Mouse (Mus musculus): ENCODE measurements at regions not wholly inside any gene's neighbourhood (a gene's known extent, or its start where the extent isn't known, plus 50 kb on each side); places are given as distances from the start of the nearest gene placed in this dataset.

DNA sequence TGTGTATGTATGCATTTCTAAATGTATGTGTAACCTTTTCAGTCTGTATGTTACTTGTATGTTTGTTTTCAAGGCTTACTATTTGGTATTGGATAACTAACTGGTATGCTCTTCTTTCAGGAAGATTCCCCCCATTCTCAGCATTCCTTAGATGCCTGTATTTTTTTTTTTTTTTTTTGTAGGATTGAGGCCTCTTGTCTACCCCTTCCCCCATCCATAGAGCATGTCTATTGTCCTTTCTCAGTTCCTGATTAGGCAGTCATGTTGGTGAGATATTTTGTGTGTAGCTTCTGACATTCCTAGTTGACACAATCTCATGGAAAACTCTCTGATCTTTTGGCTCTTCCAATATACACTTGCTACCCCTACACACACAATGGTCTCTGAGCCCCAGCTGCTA lies 262.8 kb upstream of the Tbc1d2b start:
- no peak for TF ChIP-seq MYB (IDR thresholded peaks at IDR 0.05; ENCODE audit: low read depth, low read length)
- no peak overlapping the region for H3K9ac ChIP-seq (ENCODE audit: control insufficient read depth, low read depth, low read length, poor library complexity, severe bottlenecking)
- H3K79me2 ChIP-seq (ENCODE audit: control insufficient read depth, insufficient read depth, low read length, poor library complexity), result no peaks in the 10 kb centered on the region
- DNase-seq (ENCODE audit: low read depth, low spot score), result no peak
- H3K27ac ChIP-seq (ENCODE audit: control insufficient read depth, low read depth, low read length), result no peak overlapping the region
- H3K4me1 ChIP-seq (ENCODE audit: control insufficient read depth in 1 of 2, insufficient read depth in 2 of 2, low read length in 2 of 2), result no peaks in the 10 kb centered on the region
- no peaks in the 10 kb centered on the region for H3K27me3 ChIP-seq (ENCODE audit: control insufficient read depth in 1 of 2, insufficient read depth in 2 of 2, low read length in 2 of 2)
- H3K9me3 ChIP-seq (replicated peaks; ENCODE audit: insufficient read depth, low read length), result no peaks in the 10 kb centered on the region
- no peak overlapping the region for H3K4me3 ChIP-seq (ENCODE audit: control insufficient read depth in 1 of 2, insufficient read depth in 1 of 2, low read depth in 2 of 2, low read length in 2 of 2)
- no peaks in the 10 kb centered on the region for H3K36me3 ChIP-seq (ENCODE audit: control insufficient read depth in 1 of 2, insufficient read depth in 2 of 2, low read length in 2 of 2)

DNA sequence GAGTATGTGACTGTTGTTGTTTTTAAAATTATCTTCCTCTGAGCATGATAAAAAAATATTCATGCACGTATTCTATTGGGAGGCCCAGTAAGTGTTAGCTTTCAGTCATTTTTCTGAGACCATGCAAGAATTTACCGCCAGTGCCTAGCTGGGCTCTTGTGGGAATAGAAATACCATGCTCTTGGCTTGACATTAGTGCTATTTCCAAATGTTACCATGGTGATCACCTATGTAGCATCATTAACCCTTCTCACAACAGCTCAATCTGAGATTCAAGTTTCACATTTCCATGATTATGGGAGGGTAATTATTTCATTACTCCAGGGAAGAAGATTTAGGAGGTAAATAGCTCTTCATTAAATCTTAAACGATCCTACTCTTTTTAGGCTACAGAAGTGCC lies 250.6 kb upstream of the Tbc1d2b start:
- TF ChIP-seq POLR2A (IDR thresholded peaks at IDR 0.05; ENCODE audit: control insufficient read depth in 1 of 2, insufficient read depth in 1 of 2, low read depth in 1 of 2, low read length in 2 of 2, poor library complexity in 1 of 2), result no peak
- H3K4me1 ChIP-seq (ENCODE audit: control insufficient read depth in 1 of 2, insufficient read depth in 2 of 2, low read length in 2 of 2), result no peaks in the 10 kb centered on the region
- H3K79me2 ChIP-seq (ENCODE audit: control insufficient read depth, insufficient read depth, low read length, poor library complexity), result no peaks in the 10 kb centered on the region
- no peaks in the 10 kb centered on the region for H3K27me3 ChIP-seq (ENCODE audit: control insufficient read depth in 1 of 2, insufficient read depth in 2 of 2, low read length in 2 of 2)
- no peak overlapping the region for H3K4me3 ChIP-seq (ENCODE audit: control insufficient read depth in 1 of 2, insufficient read depth in 1 of 2, low read depth in 2 of 2, low read length in 2 of 2)
- no peaks in the 10 kb centered on the region for H3K36me3 ChIP-seq (ENCODE audit: control insufficient read depth in 1 of 2, insufficient read depth in 2 of 2, low read length in 2 of 2)
- no peak for DNase-seq (ENCODE audit: low read depth, low spot score)
- no peak overlapping the region for H3K27ac ChIP-seq (ENCODE audit: control insufficient read depth, low read depth, low read length)
- no peak overlapping the region for H3K9ac ChIP-seq (ENCODE audit: control insufficient read depth, low read depth, low read length, poor library complexity, severe bottlenecking)
- no peaks in the 10 kb centered on the region for H3K9me3 ChIP-seq (replicated peaks; ENCODE audit: insufficient read depth, low read length)

GRCm38 (mm10) chr9:90494888-90495287 lies 224.3 kb upstream of the Tbc1d2b start:
- Histone ChIP-seq H3K36me3 (ENCODE audit: control insufficient read depth in 1 of 2, insufficient read depth in 2 of 2, low read length in 2 of 2) (no peaks in the 10 kb centered on the region), H3K4me1 (ENCODE audit: control insufficient read depth in 1 of 2, insufficient read depth in 2 of 2, low read length in 2 of 2) (no peaks in the 10 kb centered on the region), H3K27ac (ENCODE audit: control insufficient read depth, low read depth, low read length) (no peak overlapping the region), H3K79me2 (ENCODE audit: control insufficient read depth, insufficient read depth, low read length, poor library complexity) (no peaks in the 10 kb centered on the region), H3K9ac (ENCODE audit: control insufficient read depth, low read depth, low read length, poor library complexity, severe bottlenecking) (no peak overlapping the region), H3K27me3 (ENCODE audit: control insufficient read depth in 1 of 2, insufficient read depth in 2 of 2, low read length in 2 of 2) (no peaks in the 10 kb centered on the region), H3K9me3 (replicated peaks; ENCODE audit: insufficient read depth, low read length) (no peaks in the 10 kb centered on the region), H3K4me3 (ENCODE audit: control insufficient read depth in 1 of 2, insufficient read depth in 1 of 2, low read depth in 2 of 2, low read length in 2 of 2) (no peak overlapping the region)
- TF ChIP-seq SIN3A (IDR thresholded peaks at IDR 0.05; ENCODE audit: low read length) (no peak), RCOR1 (IDR thresholded peaks at IDR 0.05; ENCODE audit: low read depth, low read length) (no peak), POLR2AphosphoS5 (IDR thresholded peaks at IDR 0.05; ENCODE audit: borderline replicate concordance, low read depth, low read length) (no peak), KAT2A (conservative IDR thresholded peaks at IDR 0.05; ENCODE audit: low read depth, low read length) (no peak), ZNF384 (IDR thresholded peaks at IDR 0.05; ENCODE audit: low read depth, low read length) (no peak), GABPA (IDR thresholded peaks at IDR 0.05; ENCODE audit: low read depth, low read length) (no peak), SMC3 (IDR thresholded peaks at IDR 0.05; ENCODE audit: low read depth, low read length) (no peak), UBTF (IDR thresholded peaks at IDR 0.05; ENCODE audit: borderline replicate concordance, insufficient read depth, low read depth, low read length) (no peak), POLR2AphosphoS2 (IDR thresholded peaks at IDR 0.05; ENCODE audit: low read length) (no peak), CTCF (IDR thresholded peaks at IDR 0.05 in 2 of 3, conservative IDR thresholded peaks at IDR 0.05 in 1 of 3; ENCODE audit: control insufficient read depth in 1 of 3, insufficient read depth in 1 of 3, low read depth in 2 of 3, low read length in 3 of 3, poor library complexity in 1 of 3, severe bottlenecking in 1 of 3) (no peak), TAL1 (IDR thresholded peaks at IDR 0.05; ENCODE audit: low read length) (no peak), EP300 (IDR thresholded peaks at IDR 0.05; ENCODE audit: low read depth in 1 of 2, low read length in 2 of 2) (no peak), MAZ (IDR thresholded peaks at IDR 0.05; ENCODE audit: low read depth, low read length) (no peak), ZMIZ1 (IDR thresholded peaks at IDR 0.05; ENCODE audit: low read depth, low read length) (no peak), NRF1 (IDR thresholded peaks at IDR 0.05; ENCODE audit: insufficient read depth, low read depth, low read length, poor library complexity, severe bottlenecking) (no peak), USF1 (IDR thresholded peaks at IDR 0.05; ENCODE audit: low read depth, low read length) (no peak), RAD21 (IDR thresholded peaks at IDR 0.05; ENCODE audit: low read depth, low read length) (no peak)
- DNase-seq (ENCODE audit: low read depth, low spot score), result no peak
